Mouse (Mus musculus): Measurements from ENCODE around the gene Slc6a13.

- TF ChIP-seq POLR2A (IDR thresholded peaks at IDR 0.05; ENCODE audit: insufficient read depth, low read depth, low read length) = no peak
- no peak for TF ChIP-seq CTCF (IDR thresholded peaks at IDR 0.05; ENCODE audit: insufficient read depth, low read depth, low read length)
Observed at GRCm38 (mm10) chr6:121376159-121376558, 76.1 kb downstream of the Slc6a13 start.

Measured in olfactory bulb, adult 2 months (tissue).